Mouse (Mus musculus): ENCODE data around the gene Arhgap28. TPM values are rescaled to one million over a fixed set of nuclear protein-coding genes. Genes with fewer than 3 reads are reported as not detected.

Gene Arhgap28
- total RNA-seq, 2 experiments from 2014 or later: 0.65 to 0.86 TPM

DNA sequence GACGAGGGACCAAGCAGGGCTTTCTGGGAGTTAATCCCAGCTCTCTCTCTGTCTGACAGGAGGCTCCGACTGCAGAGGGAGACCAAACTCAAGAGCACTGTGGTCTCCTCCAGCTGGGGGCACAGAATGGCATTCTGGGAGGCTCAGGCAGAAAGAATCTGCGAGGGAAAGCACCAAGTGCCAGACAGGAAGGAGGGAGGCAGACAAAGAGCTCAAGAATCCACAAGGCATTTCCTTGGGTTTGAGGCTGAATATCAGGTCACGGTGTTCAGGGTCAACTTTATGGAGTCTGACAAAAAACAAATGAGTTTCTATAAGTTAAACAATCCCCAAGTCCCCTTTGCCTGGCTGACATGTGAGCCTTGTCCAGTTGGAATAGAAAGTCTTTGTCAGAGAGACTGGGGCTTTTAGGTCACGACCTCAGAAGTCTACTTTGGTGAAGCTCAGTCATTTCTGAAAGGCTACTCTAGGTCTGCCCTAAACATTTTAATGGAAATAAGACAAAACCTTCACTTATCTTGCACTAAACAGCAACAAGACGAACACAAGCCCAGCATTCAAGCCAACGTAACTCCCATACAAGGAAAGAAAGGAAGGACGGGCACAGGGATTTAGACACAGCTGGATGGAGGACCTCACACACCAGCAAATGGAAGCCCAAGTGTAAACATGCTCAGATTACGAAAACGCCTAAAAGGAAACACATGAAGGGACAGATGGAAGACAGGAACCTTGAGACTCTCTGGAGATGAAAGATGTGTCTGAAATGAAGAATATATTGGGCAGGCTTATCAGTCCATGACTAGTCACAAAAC lies 47.8 kb downstream of the Arhgap28 start:
- no peak for TF ChIP-seq CTCF (IDR thresholded peaks at IDR 0.05)
- H3K4me3 ChIP-seq: no peak overlapping the region
- no peak for DNase-seq (ENCODE audit: extremely low spot score in 1 of 2, low spot score in 2 of 2)
- H3K27ac ChIP-seq: no peak overlapping the region
- intact Hi-C loops (cut with DNase I): no loop called here

DNA sequence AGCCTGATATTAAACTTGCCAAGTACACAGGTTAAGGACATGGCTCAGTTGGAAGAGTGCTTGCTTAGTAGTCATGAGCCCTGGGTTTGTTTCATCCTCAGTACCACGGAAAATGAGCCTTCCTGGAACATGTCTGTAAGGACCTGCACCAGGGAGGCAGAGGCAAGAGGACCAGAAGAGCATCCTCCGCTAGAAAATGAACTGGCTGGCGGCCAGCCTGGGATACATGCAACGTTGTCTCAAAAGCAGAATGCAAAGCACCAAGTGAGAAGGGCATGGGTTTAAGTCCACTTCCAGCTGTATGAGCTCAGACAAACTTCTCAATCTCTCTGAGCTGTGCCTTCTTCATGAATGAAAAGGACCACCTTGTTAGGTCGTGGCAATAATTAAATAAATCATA lies 49.0 kb downstream of the Arhgap28 start:
- no peak for TF ChIP-seq CTCF (IDR thresholded peaks at IDR 0.05)
- H3K27ac ChIP-seq: no peak overlapping the region
- intact Hi-C loops (cut with DNase I): no loop called here
- no peak overlapping the region for H3K4me3 ChIP-seq
- no peak for DNase-seq (ENCODE audit: extremely low spot score in 1 of 2, low spot score in 2 of 2)

DNA sequence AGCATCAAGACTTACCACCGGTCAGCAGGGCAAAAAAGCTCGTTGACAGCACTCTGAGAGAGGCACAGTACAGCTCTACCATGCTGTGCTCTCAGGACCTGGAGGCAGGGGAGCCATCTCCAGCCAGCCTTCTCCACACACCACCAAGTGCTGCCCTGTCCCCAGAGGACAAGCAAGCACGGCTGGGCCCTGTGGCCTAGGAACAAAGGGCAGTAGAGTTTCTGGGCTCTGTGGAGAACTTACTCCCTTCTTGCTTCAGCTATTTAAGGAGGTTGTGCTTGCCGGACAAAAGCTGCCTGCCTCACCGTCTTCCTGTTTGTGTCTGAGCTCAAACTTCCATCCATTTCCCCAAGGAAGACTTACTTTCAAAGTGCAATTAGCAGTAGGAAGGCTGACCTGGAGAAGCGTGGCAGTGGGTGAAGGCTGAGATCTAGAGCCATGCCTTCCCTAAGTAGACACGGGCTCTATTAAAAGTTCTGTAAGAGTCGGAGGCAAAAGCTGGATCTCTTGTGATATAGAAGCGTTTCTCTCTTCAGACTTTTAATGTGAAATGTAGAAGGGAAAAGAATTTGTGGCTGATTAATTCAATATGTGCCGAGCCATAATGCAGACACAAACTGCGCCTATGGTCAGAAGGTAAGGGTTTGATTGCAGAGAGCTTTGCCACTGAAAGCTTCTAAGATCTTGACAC lies 53.3 kb downstream of the Arhgap28 start:
- no peak for DNase-seq (ENCODE audit: extremely low spot score in 1 of 2, low spot score in 2 of 2)
- TF ChIP-seq CTCF (IDR thresholded peaks at IDR 0.05): no peak
- intact Hi-C loops (cut with DNase I): no loop called here
- Histone ChIP-seq H3K27ac (no peak overlapping the region), H3K4me3 (no peak overlapping the region)

DNA sequence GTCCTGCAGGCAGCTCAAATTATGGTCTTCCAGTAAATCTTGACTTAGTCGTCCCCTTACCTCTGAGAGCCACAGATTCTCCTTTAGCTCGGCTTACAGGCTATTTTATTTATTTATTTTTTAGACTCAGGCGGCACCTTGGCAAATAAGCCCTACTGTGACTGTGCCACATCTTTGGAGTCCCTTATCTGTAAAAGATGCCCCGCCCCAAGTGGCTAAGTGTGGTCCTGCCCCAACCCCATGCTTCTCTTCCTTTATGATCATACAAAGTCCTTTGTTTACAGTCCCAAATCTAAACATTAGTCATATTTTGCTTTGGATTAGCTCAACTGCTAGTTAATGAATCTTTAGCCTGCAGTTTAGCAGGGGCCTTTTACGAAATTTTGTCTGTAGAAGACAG lies 55.3 kb downstream of the Arhgap28 start:
- H3K4me3 ChIP-seq: no peak overlapping the region
- DNase-seq (ENCODE audit: extremely low spot score in 1 of 2, low spot score in 2 of 2): no peak
- no peak overlapping the region for H3K27ac ChIP-seq
- intact Hi-C loops (cut with DNase I): no loop called here
- no peak for TF ChIP-seq CTCF (IDR thresholded peaks at IDR 0.05)

DNA sequence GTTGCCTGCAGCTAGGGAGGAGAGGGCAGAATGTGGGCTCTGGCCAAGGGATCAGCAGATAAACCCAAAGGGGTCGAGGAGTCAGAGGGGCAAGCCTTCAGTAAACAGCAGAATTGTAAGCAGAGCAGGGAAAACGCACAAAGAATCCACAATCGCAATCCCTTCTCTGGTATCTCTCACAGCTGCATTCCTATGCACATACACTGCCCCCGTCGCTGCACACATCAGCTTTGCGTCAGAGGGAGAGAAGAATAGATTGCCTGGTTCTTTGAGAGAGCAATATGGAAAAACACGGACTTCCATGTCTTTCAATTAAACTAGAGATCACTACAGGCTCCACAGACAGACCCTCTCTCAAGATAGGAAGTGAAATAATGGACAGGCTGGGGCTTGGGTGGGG lies 58.5 kb downstream of the Arhgap28 start:
- Histone ChIP-seq H3K27ac (no peak overlapping the region), H3K4me3 (no peak overlapping the region)
- TF ChIP-seq CTCF (IDR thresholded peaks at IDR 0.05): no peak
- DNase-seq (ENCODE audit: extremely low spot score in 1 of 2, low spot score in 2 of 2): no peak
- intact Hi-C loops (cut with DNase I): no loop called here

DNA sequence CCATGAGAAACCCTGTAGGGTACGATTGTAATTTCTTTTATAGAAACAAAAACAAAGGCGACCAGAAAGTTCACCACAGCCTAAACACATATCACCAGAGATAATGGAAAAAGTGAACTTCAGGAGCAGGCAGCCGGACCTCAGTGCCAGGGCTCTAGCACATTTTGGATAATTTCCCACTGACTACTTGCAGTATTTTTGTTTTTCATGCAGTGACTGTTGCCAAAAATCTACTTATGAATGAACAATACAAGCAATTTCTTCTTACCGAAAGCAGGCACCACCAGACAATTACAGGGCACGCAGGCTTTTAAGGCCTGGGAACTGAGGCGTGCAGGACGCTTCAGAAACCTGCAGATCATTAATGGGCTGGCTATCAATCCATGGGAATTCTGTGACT lies 59.7 kb downstream of the Arhgap28 start:
- no peak for TF ChIP-seq CTCF (IDR thresholded peaks at IDR 0.05)
- DNase-seq (ENCODE audit: extremely low spot score in 1 of 2, low spot score in 2 of 2): no peak
- Histone ChIP-seq H3K27ac (no peak overlapping the region), H3K4me3 (no peak overlapping the region)
- intact Hi-C loops (cut with DNase I): no loop called here

DNA sequence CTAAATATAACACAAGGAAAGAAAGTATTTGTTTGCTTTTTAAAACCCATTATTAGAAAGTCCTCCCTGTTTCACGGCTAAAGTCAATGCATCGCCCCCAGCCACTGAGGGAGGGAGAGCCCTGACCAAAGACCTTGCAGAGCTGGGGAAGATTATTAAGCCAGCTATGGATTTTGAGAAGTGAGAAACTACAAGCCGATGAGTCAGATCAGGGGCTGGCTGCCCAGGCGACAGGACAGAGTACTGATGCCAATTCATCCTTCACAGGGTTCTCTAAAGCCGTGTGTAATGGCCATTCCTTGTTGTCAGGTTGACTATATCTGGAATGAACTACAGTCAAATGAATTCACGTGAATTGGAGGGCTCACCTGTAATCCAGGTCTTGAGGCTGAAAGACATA lies 62.9 kb downstream of the Arhgap28 start:
- TF ChIP-seq CTCF (IDR thresholded peaks at IDR 0.05): no peak

DNA sequence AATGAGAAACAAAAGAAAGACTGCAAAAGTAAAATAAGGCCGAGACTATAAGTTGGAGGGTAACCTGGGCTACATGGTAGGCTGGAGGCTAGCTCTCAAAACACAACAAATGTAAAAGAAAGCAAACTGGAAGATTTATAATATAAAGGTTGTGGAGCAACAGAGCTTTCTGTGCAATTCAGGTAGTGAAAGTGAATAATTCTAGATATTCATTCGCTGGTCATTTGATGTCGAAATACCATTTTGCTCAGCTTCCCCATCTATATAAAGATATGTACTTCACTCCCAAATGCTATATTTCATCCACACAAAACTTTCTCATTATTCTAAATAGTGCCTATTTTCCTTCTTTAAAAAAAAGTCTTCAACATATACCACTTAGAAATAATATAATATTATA lies 66.9 kb downstream of the Arhgap28 start:
- no peak overlapping the region for H3K4me3 ChIP-seq
- H3K27ac ChIP-seq: no peak overlapping the region
- intact Hi-C loops (cut with DNase I): no loop called here
- DNase-seq (ENCODE audit: extremely low spot score in 1 of 2, low spot score in 2 of 2): no peak
- no peak for TF ChIP-seq CTCF (IDR thresholded peaks at IDR 0.05)

More for the DNA sequence above, 62.9 kb downstream of the Arhgap28 start:
- intact Hi-C loops (cut with DNase I): no loop called here
- no peak overlapping the region for H3K4me3 ChIP-seq
- DNase-seq (ENCODE audit: extremely low spot score in 1 of 2, low spot score in 2 of 2): no peak
- no peak overlapping the region for H3K27ac ChIP-seq

DNA sequence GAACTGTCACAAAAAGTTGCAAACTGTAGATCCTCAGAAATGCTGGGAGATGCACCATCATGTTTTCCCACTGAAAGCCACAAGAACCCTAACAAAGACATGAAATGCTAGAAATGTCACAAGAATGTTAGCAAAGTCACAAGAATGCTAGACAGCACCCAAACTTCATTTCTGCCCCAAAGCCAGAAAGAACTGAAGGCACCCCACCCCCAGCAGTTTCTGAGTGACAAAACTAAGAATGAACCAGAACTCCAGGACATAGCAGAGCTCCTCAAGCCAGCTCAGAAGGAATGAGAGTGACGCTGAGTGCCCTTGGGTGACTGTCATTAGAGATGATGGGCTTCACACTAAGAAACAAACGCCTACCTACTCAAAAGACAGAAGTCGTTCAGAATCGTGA lies 68.4 kb downstream of the Arhgap28 start:
- no peak for TF ChIP-seq CTCF (IDR thresholded peaks at IDR 0.05)
- DNase-seq (ENCODE audit: extremely low spot score in 1 of 2, low spot score in 2 of 2): no peak
- Histone ChIP-seq H3K4me3 (no peak overlapping the region), H3K27ac (no peak overlapping the region)
- intact Hi-C loops (cut with DNase I): no loop called here

DNA sequence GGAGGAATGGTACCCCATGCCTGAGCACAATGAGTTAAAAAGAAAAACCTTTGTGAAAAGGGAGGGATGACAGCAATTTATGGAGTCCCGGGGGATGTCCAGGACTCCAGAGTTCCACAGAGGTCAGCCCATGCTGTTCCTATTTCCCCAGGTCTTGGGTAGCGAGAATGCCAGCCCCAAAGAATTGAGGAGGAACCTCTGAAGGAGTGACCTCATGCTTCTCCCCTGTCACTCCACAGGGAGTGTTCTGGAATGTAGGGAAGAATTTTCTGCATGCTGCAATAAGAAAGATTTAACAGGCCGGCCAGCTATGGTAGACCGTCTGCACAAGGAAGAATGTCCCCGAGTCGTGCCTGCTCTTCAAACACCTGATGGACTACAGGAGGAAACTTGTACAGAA lies 72.5 kb downstream of the Arhgap28 start:
- TF ChIP-seq CTCF (IDR thresholded peaks at IDR 0.05): no peak
- DNase-seq (ENCODE audit: extremely low spot score in 1 of 2, low spot score in 2 of 2): no peak
- intact Hi-C loops (cut with DNase I): no loop called here
- H3K4me3 ChIP-seq: no peak overlapping the region
- H3K27ac ChIP-seq: no peak overlapping the region

DNA sequence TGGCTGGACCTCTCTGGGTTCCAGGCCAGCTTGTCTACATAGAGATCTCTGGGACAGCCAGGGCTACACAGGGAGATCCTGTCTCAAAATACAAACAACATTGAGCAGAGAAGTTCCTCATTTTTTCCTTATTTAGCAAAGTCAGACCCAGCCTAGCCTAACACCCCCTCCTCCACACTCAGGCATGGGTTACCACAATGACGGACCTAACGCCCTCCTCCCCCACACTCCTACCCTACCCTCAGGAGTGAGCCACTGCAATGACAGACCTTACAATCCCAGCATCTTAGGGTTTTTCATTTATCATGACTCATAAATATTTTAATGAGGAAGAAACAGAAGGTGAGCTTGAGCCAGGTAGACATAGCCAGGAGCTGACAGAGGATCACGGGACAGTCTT lies 73.0 kb downstream of the Arhgap28 start:
- Histone ChIP-seq H3K4me3 (no peak overlapping the region), H3K27ac (no peak overlapping the region)
- TF ChIP-seq CTCF (IDR thresholded peaks at IDR 0.05): no peak
- intact Hi-C loops (cut with DNase I): no loop called here
- no peak for DNase-seq (ENCODE audit: extremely low spot score in 1 of 2, low spot score in 2 of 2)

DNA sequence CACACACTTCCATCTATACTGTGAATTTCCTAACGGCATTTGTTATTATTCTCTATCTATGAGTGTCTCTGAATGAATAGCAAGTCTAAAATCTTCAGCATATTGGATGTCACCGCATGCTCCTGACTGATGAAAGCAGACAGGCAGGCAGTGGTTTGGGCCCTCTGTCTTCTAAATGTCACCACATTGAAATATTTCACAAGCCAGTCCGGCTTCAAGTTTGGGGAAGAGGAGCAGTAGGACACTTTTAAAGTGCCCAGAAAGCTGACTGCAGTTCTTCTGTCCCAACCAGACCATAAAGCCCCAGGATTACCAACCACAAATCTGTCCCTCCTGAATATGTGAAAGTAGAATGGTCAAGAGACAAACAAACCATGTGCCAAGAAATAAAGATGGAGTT lies 73.5 kb downstream of the Arhgap28 start:
- Histone ChIP-seq H3K27ac (no peak overlapping the region), H3K4me3 (no peak overlapping the region)
- no peak for TF ChIP-seq CTCF (IDR thresholded peaks at IDR 0.05)
- DNase-seq (ENCODE audit: extremely low spot score in 1 of 2, low spot score in 2 of 2): no peak
- intact Hi-C loops (cut with DNase I): no loop called here

DNA sequence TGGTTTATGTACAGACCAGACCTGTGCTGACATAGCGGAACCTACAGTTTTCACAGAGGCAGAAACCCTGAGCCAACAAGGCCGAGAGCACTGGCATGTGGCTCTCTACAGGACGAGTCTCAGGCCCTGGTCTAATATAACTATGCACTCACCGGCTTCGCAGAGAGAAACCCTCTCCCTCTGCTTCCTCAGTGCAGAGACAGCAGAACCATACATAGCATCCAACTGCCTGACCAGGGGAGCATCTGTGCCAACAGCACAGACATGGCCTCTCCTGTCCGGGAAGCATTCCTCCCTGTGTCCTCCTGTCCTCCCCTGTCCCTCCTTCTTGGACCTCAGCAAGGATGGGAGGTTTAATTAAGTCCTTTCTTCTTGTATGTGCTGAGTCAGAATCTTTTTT lies 75.6 kb downstream of the Arhgap28 start:
- Histone ChIP-seq H3K27ac (no peak overlapping the region), H3K4me3 (no peak overlapping the region)
- TF ChIP-seq CTCF (IDR thresholded peaks at IDR 0.05): no peak
- intact Hi-C loops (cut with DNase I): no loop called here
- DNase-seq (ENCODE audit: extremely low spot score in 1 of 2, low spot score in 2 of 2): no peak

Data from left cerebral cortex, adult 2 months (tissue).